Mouse (Mus musculus) liver, adult 2 months (tissue): ENCODE measurements around the gene Lrrc39.

ENCODE experiments used
- CTCF ChIP-seq: fragments of 200-500 bp; IDR thresholded peaks from 2 replicates; pipeline ENCODE4 v1.5.1; 2011; ENCODE audit warnings: low read depth, low read length, control low read depth
- POLR2A ChIP-seq: fragments of 200-500 bp; IDR thresholded peaks from 2 replicates; pipeline ENCODE4 v1.6.1; 2011; ENCODE audit warnings: low read length, control low read depth; ENCODE audit not compliant: insufficient read depth; ENCODE audit errors: extremely low read depth

- TF ChIP-seq CTCF: no peak
- no peak for TF ChIP-seq POLR2A
Measured at GRCm38 (mm10) chr3:116582201-116582600, 19.4 kb downstream of the Lrrc39 start.
